Mouse (Mus musculus) NIH3T3 (cell line): Measurements from ENCODE around the gene Vmn1r40.

Experiments
- DNase-seq: peaks from one replicate; pipeline ENCODE4 v3.0.0-alpha.2; 2012; ENCODE audit warnings: low read depth

The Vmn1r40 gene

DNA sequence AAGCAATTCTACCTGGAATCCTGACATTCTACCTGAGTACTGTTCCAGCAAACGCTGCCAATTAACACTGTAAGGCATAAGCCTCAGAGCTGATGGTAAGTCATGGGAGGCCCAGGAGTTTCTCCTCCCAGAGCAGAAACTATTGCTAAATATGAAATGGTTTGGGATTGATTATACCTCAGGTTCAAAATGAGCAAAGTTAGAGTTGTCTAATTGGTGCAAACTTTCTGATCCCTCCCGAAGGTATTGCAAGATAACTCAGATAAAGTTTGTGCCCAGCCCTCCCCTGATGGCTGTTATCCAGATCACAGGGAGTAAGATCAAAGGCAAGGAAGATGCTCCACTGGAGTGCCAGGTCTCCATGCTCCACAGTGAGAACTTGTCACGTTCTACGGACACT, at the start of gene Vmn1r40:
TSS of gene Vmn1r40 (plus strand) at position 301 of the 400 bp plus-strand sequence.
- DNase-seq = peak; percentile 6

DNA sequence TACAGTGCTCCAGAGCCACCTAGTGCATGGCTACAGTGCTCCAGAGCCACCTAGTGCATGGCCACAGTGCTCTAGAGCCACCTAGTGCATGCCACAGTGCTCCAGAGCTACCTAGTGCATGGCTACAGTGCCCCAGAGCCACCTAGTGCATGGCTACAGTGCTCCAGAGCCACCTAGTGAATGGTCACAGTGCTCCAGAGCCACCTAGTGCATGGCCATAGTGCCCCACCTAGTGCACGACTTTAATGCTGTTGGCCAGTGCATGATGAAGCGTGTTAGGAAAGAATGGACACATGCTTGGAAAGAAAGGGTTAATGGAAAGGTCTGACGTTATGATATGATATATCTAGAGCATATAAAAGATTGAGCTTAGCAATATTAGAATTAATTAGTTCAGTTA, 49.0 kb upstream of the Vmn1r40 start:
- no peak for DNase-seq

DNA sequence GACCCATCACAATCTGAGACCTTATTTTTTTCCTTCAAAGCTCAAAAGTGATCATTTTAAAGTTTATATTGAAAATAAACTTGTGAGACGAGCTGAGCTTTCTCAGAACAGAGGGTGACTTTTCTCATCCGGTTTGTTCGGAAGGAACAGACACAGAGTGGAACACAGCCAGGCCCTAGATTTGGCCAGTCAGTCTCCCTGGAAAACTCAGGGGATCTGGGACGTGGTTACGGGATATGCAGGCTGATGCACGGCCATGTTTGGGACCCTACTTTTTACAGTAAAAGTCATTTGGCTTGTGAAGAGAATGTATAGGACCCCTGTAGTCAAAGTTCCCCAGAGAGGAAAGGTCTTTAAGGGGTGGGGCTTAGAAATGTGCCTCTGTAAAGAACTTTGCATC, 48.4 kb upstream of the Vmn1r40 start:
- no peak for DNase-seq

GRCm38 (mm10) chr6:89659692-89660423, 47.5 kb upstream of the Vmn1r40 start:
- DNase-seq = peak; percentile 77

GRCm38 (mm10) chr6:89660490-89660889, 46.9 kb upstream of the Vmn1r40 start:
- DNase-seq = no peak

DNA sequence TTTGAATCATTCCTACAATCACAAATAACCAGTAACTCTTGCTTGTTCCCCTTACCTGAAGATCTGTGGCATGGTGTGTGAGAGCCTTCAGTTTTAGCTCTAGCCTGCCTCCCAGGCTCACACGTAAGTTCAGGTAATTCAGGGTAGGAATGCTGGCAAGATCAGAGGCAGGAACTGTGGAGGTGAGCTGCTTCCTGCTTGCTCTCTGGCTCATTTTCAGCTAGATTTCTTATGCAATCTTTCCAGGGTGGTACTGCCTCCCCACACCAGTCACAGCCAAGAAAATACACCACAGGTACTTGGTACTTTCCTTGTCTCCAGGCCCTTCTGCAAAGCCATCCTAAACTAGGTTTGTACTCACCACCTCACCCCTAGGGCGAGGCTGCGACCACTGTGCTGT, 44.8 kb upstream of the Vmn1r40 start:
- no peak for DNase-seq

- DNase-seq = no peak
Measured at GRCm38 (mm10) chr6:89665155-89665554, 42.2 kb upstream of the Vmn1r40 start.

- no peak for DNase-seq
Measured at GRCm38 (mm10) chr6:89665667-89666066, 41.7 kb upstream of the Vmn1r40 start.

- DNase-seq = no peak
Measured at GRCm38 (mm10) chr6:89666976-89667375, 40.4 kb upstream of the Vmn1r40 start.

GRCm38 (mm10) chr6:89669556-89669955, 37.8 kb upstream of the Vmn1r40 start:
- DNase-seq = no peak

DNA sequence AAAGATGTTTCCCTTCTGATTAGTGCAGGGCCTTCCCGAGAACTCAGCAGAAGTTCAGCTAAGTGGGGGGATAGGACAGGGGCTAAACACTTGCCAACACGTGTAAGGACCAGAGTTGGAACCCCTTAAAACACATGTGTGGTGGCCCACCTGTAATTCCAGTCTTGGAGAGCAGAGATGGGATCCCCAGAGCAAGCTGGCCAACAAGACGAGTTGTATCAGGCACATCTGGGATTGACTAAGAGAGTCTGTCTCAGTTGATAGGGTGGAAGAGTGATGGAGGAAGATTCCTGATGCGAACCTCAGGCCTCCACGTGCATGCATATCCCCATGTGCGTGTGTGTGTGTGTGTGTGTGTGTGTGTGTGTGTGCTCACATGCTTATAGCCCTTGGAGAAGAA, 35.9 kb upstream of the Vmn1r40 start:
- DNase-seq = no peak

- DNase-seq = no peak
Measured at GRCm38 (mm10) chr6:89672641-89673040, 34.7 kb upstream of the Vmn1r40 start.

GRCm38 (mm10) chr6:89673135-89673780, 34.1 kb upstream of the Vmn1r40 start:
- DNase-seq = no peak

- no peak for DNase-seq
Measured at GRCm38 (mm10) chr6:89678522-89678921, 28.8 kb upstream of the Vmn1r40 start.

- DNase-seq = peak; percentile 90
Measured at GRCm38 (mm10) chr6:89679291-89679835, 28.0 kb upstream of the Vmn1r40 start.

- DNase-seq = peak; percentile 95
Measured at GRCm38 (mm10) chr6:89680155-89680554, 27.2 kb upstream of the Vmn1r40 start.

DNA sequence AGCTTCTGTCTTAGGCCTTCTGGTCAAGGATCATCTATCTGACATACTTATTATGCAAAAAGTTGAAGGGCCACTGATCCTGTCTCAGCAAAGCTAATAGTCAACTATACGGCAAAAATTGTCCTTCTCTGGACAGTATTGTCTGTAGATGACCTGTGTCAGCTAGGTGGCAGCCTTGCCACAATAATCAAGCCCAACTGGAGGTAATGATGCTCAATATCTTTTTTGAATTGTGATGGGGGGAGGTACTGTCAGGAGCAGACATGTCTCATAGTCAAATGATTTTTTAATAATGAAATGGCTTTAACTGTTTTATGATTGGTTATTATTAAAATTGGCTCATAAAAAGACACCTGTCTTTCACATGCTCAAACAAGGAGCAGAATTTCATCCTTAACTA, 23.1 kb upstream of the Vmn1r40 start:
- peak; percentile 85 for DNase-seq

DNA sequence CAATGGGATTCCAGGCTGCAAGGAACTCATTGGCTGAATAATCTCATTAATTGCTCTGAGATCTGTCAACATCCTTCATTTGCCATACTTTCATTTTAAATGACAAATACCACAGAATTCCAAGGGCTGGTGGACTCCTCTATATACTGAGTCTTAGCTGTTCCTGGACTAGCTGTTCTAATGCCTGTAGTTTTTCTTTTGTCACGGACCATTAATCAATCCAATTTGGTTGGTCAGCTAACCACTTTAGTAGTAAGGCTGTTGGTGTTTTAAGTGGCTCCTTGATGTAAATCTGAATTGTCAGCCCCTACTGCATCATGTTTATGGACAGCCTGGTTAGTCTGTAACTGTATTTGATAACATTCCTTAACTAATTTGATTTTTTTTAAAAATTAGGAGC, 20.2 kb upstream of the Vmn1r40 start:
- no peak for DNase-seq

DNA sequence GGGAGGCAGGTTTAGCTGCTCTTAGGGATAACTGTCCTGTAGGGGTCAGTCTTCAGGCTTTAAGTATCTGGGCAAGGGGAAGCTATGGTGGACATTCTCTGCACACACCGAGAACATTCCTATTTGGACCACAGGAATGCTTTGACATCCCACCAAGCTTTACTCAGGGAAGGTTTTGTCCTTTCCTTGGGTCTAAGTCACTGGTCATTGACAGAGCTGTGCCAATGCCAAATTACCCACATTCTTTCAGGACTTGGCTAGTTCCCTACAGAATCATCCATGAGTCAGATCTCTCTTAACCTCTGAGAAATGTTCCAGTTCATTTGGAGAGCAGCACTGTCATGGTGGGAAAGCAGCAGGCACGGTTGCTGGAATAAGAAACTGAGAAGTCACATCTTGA, 716 bp upstream of the Vmn1r40 start:
- peak; percentile 88 for DNase-seq

DNA sequence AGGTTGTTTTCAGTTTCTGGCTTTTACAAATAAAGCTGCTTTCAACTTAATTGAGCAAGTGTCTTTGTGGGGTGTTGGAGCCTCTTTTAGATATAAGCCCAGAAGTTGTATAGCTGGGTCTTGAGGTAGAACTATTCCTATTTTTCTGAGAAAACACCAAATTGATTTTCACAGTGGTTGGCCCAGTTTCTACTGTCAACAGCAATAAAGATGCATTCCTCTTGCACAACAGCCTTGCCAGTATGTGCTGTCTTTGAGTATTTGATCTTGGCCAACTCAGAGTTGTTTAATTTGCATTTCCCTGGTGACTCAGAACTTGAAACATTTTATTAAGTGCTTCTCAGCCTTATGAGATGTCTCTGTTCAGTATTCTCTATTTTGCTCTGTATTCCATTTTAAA, 10.7 kb downstream of the Vmn1r40 start:
- peak; percentile 61 for DNase-seq

DNA sequence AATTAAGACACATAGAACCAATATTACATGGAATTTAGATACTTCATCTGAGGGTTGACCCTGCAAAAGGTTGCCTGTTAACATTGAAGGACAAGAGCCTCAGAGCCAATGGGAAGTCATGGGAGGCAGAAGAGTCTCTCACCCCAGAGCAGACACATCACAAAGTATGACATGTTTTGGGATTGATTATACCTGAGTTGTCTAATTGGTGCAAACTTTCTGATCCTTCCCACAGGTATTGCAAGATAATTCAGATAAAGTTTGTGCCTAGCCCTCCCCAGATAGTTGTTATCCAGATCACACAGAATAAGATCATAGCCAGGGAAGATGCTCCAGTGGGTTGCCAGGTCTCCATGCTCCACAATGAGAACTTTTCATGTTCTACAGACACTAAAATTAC, 33.1 kb downstream of the Vmn1r40 start, which contains the start of gene Vmn1r41:
TSS of gene Vmn1r41 (plus strand) at position 301 of the 400 bp plus-strand sequence.
- DNase-seq = no peak

DNA sequence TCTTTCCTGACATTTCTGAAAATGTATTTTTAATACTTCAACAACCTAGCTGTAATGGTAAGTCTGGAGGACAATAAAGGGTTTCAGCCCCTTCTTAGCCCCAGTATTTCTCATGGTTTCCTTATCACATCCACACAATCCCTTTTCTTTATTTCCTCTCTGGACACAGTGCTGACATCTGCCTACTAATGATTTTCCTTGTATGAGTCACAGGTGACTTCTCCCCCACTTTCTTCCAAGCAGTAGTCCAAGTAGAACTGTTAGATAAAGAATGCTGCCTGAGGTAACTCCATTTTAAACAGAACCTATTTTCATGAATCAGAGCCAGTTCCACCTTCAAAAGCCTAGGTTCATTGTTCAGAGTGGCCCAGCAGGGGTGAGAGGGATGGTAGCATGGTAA, 35.5 kb downstream of the Vmn1r40 start:
- peak; percentile 9 for DNase-seq
